Mouse (Mus musculus) heart, embryonic 16.5 days (tissue): ENCODE measurements around the gene Iqgap3. TPM values are rescaled to one million over a fixed set of nuclear protein-coding genes. Genes with fewer than 3 reads are reported as not detected.

Experiments used
- ATAC-seq: fragments of 200-750 bp; cut with Nextera tagmentation; replicated peaks from 2 replicates; pipeline ENCODE4 v1.8.0; 2017; ENCODE audit warnings: moderate number of reproducible peaks; ENCODE audit not compliant: insufficient read depth, low FRiP score; ENCODE audit errors: extremely low read depth
- H3K27ac ChIP-seq: fragments of 300-500 bp; sonication (generic); 2 replicates; pipeline ENCODE4 v1.5.1; 2014; ENCODE audit warnings: mild to moderate bottlenecking, low read length, control low read depth, moderate library complexity
- H3K27me3 ChIP-seq: fragments of 300-500 bp; sonication (generic); 2 replicates; pipeline ENCODE4 v1.6.1; 2014; ENCODE audit warnings: low read length, mixed read lengths; ENCODE audit not compliant: control insufficient read depth, insufficient read depth
- H3K36me3 ChIP-seq: fragments of 300-500 bp; sonication (generic); 2 replicates; pipeline ENCODE4 v1.6.1; 2014; ENCODE audit not compliant: control insufficient read depth, insufficient read depth
- H3K4me1 ChIP-seq: fragments of 300-500 bp; sonication (generic); 2 replicates; pipeline ENCODE4 v1.6.1; 2014; ENCODE audit warnings: low read length, mixed read lengths; ENCODE audit not compliant: control insufficient read depth, insufficient read depth
- H3K4me2 ChIP-seq: fragments of 300-500 bp; sonication (generic); 2 replicates; pipeline ENCODE4 v1.6.1; 2014; ENCODE audit warnings: low read depth, mild to moderate bottlenecking, control low read depth, low read length
- H3K4me3 ChIP-seq: fragments of 300-500 bp; sonication (generic); 2 replicates; pipeline ENCODE4 v1.5.1; 2014; ENCODE audit warnings: mild to moderate bottlenecking, control low read depth, low read length
- H3K9ac ChIP-seq: fragments of 300-500 bp; sonication (generic); 2 replicates; pipeline ENCODE4 v1.6.1; 2014; ENCODE audit warnings: low read length, control low read depth
- H3K9me3 ChIP-seq: fragments of 300-500 bp; sonication (generic); replicated peaks from 2 replicates; pipeline ENCODE4 v1.6.1; 2016; ENCODE audit warnings: low read length; ENCODE audit not compliant: control insufficient read depth
- WGBS: fragments of 180-500 bp; shearing (Covaris S2); extraction: QIAGEN DNeasy Blood & Tissue Kit; methylation state at CpG from one replicate; pipeline ENCODE4 v1.1.7; 2014; 5-methylcytosine and 5-hydroxymethylcytosine counted together
- polyA plus RNA-seq: library from polyadenylated mRNA; unstranded; fragments of >200 nt; fragmentation: Nextera tagmentation; extraction: Ambion mirVana; gene quantifications from 2 replicates; pipeline ENCODE4 v1.2.1, GENCODE M21; 2015

The Iqgap3 gene
- polyA plus RNA-seq, 1 experiment from 2014 or later, result 23.6 TPM

GRCm38 (mm10) chr3:88148776-88149509 is 67.2 kb downstream of the Iqgap3 start:
- 30% methylated on average over 4 of the region's 4 CpGs for WGBS
- H3K27me3 ChIP-seq, result no peaks in the 10 kb centered on the region
- H3K4me1 ChIP-seq, result peaks cover 84% of the 10 kb centered on the region
- H3K27ac ChIP-seq, result peak overlapping the region; percentile 100
- peak overlapping the region; percentile 77 for H3K4me2 ChIP-seq
- ATAC-seq, result peak; percentile 70; the same call in 1 of the 2 replicates
- peak overlapping the region; percentile 45 for H3K4me3 ChIP-seq
- H3K9me3 ChIP-seq, result no peaks in the 10 kb centered on the region
- H3K36me3 ChIP-seq, result no peaks in the 10 kb centered on the region
- peak overlapping the region; percentile 80 for H3K9ac ChIP-seq

GRCm38 (mm10) chr3:88149510-88149974 is 67.8 kb downstream of the Iqgap3 start:
- ATAC-seq, result no peak; the same call in 1 of the 2 replicates
- Histone ChIP-seq H3K9me3 (no peaks in the 10 kb centered on the region), H3K36me3 (no peaks in the 10 kb centered on the region), H3K27ac (peak overlapping the region; percentile 100), H3K4me1 (peaks cover 78% of the 10 kb centered on the region), H3K4me3 (peak overlapping the region; percentile 45), H3K9ac (peak overlapping the region; percentile 80), H3K27me3 (no peaks in the 10 kb centered on the region), H3K4me2 (peak overlapping the region; percentile 77)
- 9% methylated on average over 6 of the region's 6 CpGs for WGBS

- Histone ChIP-seq H3K4me1 (peaks cover 70% of the 10 kb centered on the region), H3K9me3 (no peaks in the 10 kb centered on the region), H3K27ac (peak overlapping the region; percentile 100), H3K4me3 (peak overlapping the region; percentile 45), H3K9ac (peak overlapping the region; percentile 80), H3K36me3 (no peaks in the 10 kb centered on the region), H3K4me2 (peak overlapping the region; percentile 77), H3K27me3 (no peaks in the 10 kb centered on the region)
- 11% methylated on average over 13 of the region's 14 CpGs for WGBS
- ATAC-seq, result peak; percentile 79
Observed at GRCm38 (mm10) chr3:88150061-88150998, 68.6 kb downstream of the Iqgap3 start.

- Histone ChIP-seq H3K36me3 (peaks cover 5% of the 10 kb centered on the region), H3K4me1 (peaks cover 65% of the 10 kb centered on the region), H3K27me3 (no peaks in the 10 kb centered on the region), H3K27ac (peak overlapping the region; percentile 100), H3K4me3 (no peak overlapping the region), H3K9me3 (no peaks in the 10 kb centered on the region), H3K4me2 (peak overlapping the region; percentile 77), H3K9ac (peak overlapping the region; percentile 80)
- ATAC-seq, result no peak
- 58% methylated on average over 3 of the region's 3 CpGs for WGBS
Observed at GRCm38 (mm10) chr3:88150999-88151364, 69.2 kb downstream of the Iqgap3 start.

GRCm38 (mm10) chr3:88152056-88152455 is 70.3 kb downstream of the Iqgap3 start:
- H3K27ac ChIP-seq, result no peak overlapping the region
- no peaks in the 10 kb centered on the region for H3K9me3 ChIP-seq
- 71% methylated on average over 3 of the region's 3 CpGs for WGBS
- no peak overlapping the region for H3K4me2 ChIP-seq
- H3K9ac ChIP-seq, result no peak overlapping the region
- H3K4me3 ChIP-seq, result no peak overlapping the region
- peaks cover 56% of the 10 kb centered on the region for H3K4me1 ChIP-seq
- no peaks in the 10 kb centered on the region for H3K27me3 ChIP-seq
- peaks cover 15% of the 10 kb centered on the region for H3K36me3 ChIP-seq
- ATAC-seq, result no peak

- Histone ChIP-seq H3K4me1 (peaks cover 49% of the 10 kb centered on the region), H3K4me2 (no peak overlapping the region), H3K27me3 (no peaks in the 10 kb centered on the region), H3K4me3 (no peak overlapping the region), H3K9me3 (no peaks in the 10 kb centered on the region), H3K36me3 (peaks cover 20% of the 10 kb centered on the region), H3K27ac (no peak overlapping the region), H3K9ac (no peak overlapping the region)
- ATAC-seq, result no peak
- 75% methylated on average over 3 of the region's 3 CpGs for WGBS
Observed at GRCm38 (mm10) chr3:88153290-88154011, 71.7 kb downstream of the Iqgap3 start.

GRCm38 (mm10) chr3:88154236-88154635 is 72.5 kb downstream of the Iqgap3 start:
- H3K36me3 ChIP-seq, result peaks cover 27% of the 10 kb centered on the region
- no peaks in the 10 kb centered on the region for H3K27me3 ChIP-seq
- H3K27ac ChIP-seq, result no peak overlapping the region
- H3K9ac ChIP-seq, result no peak overlapping the region
- no peak for ATAC-seq
- no peak overlapping the region for H3K4me3 ChIP-seq
- peaks cover 41% of the 10 kb centered on the region for H3K4me1 ChIP-seq
- 72% methylated on average over 2 of the region's 2 CpGs for WGBS
- H3K9me3 ChIP-seq, result no peaks in the 10 kb centered on the region
- H3K4me2 ChIP-seq, result no peak overlapping the region

GRCm38 (mm10) chr3:88156817-88157216 is 75.0 kb downstream of the Iqgap3 start:
- H3K9ac ChIP-seq, result no peak overlapping the region
- H3K36me3 ChIP-seq, result peaks cover 52% of the 10 kb centered on the region

More at GRCm38 (mm10) chr3:88156817-88157216, 75.0 kb downstream of the Iqgap3 start:
- Histone ChIP-seq H3K27me3 (no peaks in the 10 kb centered on the region), H3K4me2 (no peak overlapping the region), H3K4me1 (peaks cover 16% of the 10 kb centered on the region), H3K9me3 (no peaks in the 10 kb centered on the region), H3K4me3 (no peak overlapping the region), H3K27ac (no peak overlapping the region)
- ATAC-seq, result no peak
